Mouse (Mus musculus) lung, embryonic 16.5 days (tissue): ENCODE results near the gene Mgat5. TPM values are rescaled to one million over a fixed set of nuclear protein-coding genes. Genes with fewer than 3 reads are reported as not detected.

Experiments used
- ATAC-seq: fragments of 200-750 bp; cut with Nextera tagmentation; 2 replicates; pipeline ENCODE4 v1.8.0; 2017; ENCODE audit warnings: low read depth, mild to moderate bottlenecking, moderate library complexity
- H3K27ac ChIP-seq: fragments of 300-500 bp; sonication (generic); 2 replicates; pipeline ENCODE4 v1.5.1; 2014; ENCODE audit warnings: mild to moderate bottlenecking, control low read depth, low read length
- H3K27me3 ChIP-seq: fragments of 300-500 bp; sonication (generic); 2 replicates; pipeline ENCODE4 v1.6.1; 2014; ENCODE audit warnings: low read depth, low read length, mixed read lengths; ENCODE audit not compliant: control insufficient read depth, insufficient read depth
- H3K36me3 ChIP-seq: fragments of 300-500 bp; sonication (generic); 2 replicates; pipeline ENCODE4 v1.6.1; 2014; ENCODE audit warnings: low read length; ENCODE audit not compliant: control insufficient read depth, insufficient read depth
- H3K4me1 ChIP-seq: fragments of 300-500 bp; sonication (generic); replicated peaks from 2 replicates; pipeline ENCODE4 v1.6.1; 2014; ENCODE audit warnings: low read length, mixed read lengths; ENCODE audit not compliant: control insufficient read depth, insufficient read depth
- H3K4me2 ChIP-seq: fragments of 300-500 bp; sonication (generic); 2 replicates; pipeline ENCODE4 v1.6.1; 2014; ENCODE audit warnings: low read depth, low read length, control low read depth
- H3K4me3 ChIP-seq: fragments of 300-500 bp; sonication (generic); 2 replicates; pipeline ENCODE4 v1.5.1; 2014; ENCODE audit warnings: mild to moderate bottlenecking, low read length, control low read depth
- H3K9ac ChIP-seq: fragments of 300-500 bp; sonication (generic); 2 replicates; pipeline ENCODE4 v1.6.1; 2014; ENCODE audit warnings: low read length, control low read depth
- H3K9me3 ChIP-seq: fragments of 300-500 bp; sonication (generic); 2 replicates; pipeline ENCODE4 v1.6.1; 2016; ENCODE audit warnings: low read length; ENCODE audit not compliant: control insufficient read depth
- WGBS: fragments of 180-500 bp; shearing (Covaris S2); extraction: QIAGEN DNeasy Blood & Tissue Kit; methylation state at CpG from one replicate; pipeline ENCODE4 v1.1.7; 2014; 5-methylcytosine and 5-hydroxymethylcytosine counted together
- polyA plus RNA-seq: library from polyadenylated mRNA; unstranded; fragments of >200 nt; fragmentation: Nextera tagmentation; extraction: Ambion mirVana; gene quantifications from 2 replicates; pipeline ENCODE4 v1.2.1, GENCODE M21; 2015

Gene Mgat5
- polyA plus RNA-seq, 1 experiment from 2014 or later, result 4.1 TPM

GRCm38 (mm10) chr1:127368513-127368912 lies 163.7 kb downstream of the Mgat5 start:
- no peak for ATAC-seq
- WGBS, result 68% methylated on average over 8 of the region's 8 CpGs
- Histone ChIP-seq H3K36me3 (no peaks in the 10 kb centered on the region), H3K27me3 (no peaks in the 10 kb centered on the region), H3K4me1 (no peaks in the 10 kb centered on the region), H3K9me3 (no peaks in the 10 kb centered on the region), H3K4me2 (no peak overlapping the region), H3K9ac (no peak overlapping the region), H3K4me3 (no peak overlapping the region), H3K27ac (no peak overlapping the region)

- H3K4me3 ChIP-seq, result no peak overlapping the region
- no peak overlapping the region for H3K4me2 ChIP-seq
- no peak for ATAC-seq
- H3K27me3 ChIP-seq, result no peaks in the 10 kb centered on the region
- 0 out of 2 replicates have a peak, but pooled peaks cover 4% of the 10 kb centered on the region for H3K4me1 ChIP-seq
- no peak overlapping the region for H3K27ac ChIP-seq
- no peaks in the 10 kb centered on the region for H3K36me3 ChIP-seq
- WGBS, result 88% methylated on average over 5 of the region's 5 CpGs
- H3K9ac ChIP-seq, result no peak overlapping the region
- no peaks in the 10 kb centered on the region for H3K9me3 ChIP-seq
Observed at GRCm38 (mm10) chr1:127369538-127369937, 164.7 kb downstream of the Mgat5 start.

- ATAC-seq, result no peak
- no peak overlapping the region for H3K27ac ChIP-seq
- no peak overlapping the region for H3K9ac ChIP-seq
- no peaks in the 10 kb centered on the region for H3K36me3 ChIP-seq
- no peaks in the 10 kb centered on the region for H3K27me3 ChIP-seq
- no peak overlapping the region for H3K4me3 ChIP-seq
- WGBS, result 72% methylated on average over 4 of the region's 4 CpGs
- no peak overlapping the region for H3K4me2 ChIP-seq
- H3K4me1 ChIP-seq, result 0 out of 2 replicates have a peak, but pooled peaks cover 4% of the 10 kb centered on the region
- H3K9me3 ChIP-seq, result no peaks in the 10 kb centered on the region
Observed at GRCm38 (mm10) chr1:127372096-127372495, 167.3 kb downstream of the Mgat5 start.

GRCm38 (mm10) chr1:127373559-127373958 lies 168.7 kb downstream of the Mgat5 start:
- Histone ChIP-seq H3K4me3 (no peak overlapping the region), H3K27ac (no peak overlapping the region), H3K27me3 (no peaks in the 10 kb centered on the region), H3K4me2 (no peak overlapping the region), H3K36me3 (no peaks in the 10 kb centered on the region), H3K9me3 (no peaks in the 10 kb centered on the region), H3K4me1 (0 out of 2 replicates have a peak, but pooled peaks cover 4% of the 10 kb centered on the region), H3K9ac (no peak overlapping the region)
- ATAC-seq, result no peak
- WGBS, result 81% methylated on average over 5 of the region's 5 CpGs

GRCm38 (mm10) chr1:127374157-127374556 lies 169.3 kb downstream of the Mgat5 start:
- Histone ChIP-seq H3K27ac (no peak overlapping the region), H3K9ac (no peak overlapping the region)

GRCm38 (mm10) chr1:127380140-127380539 lies 175.3 kb downstream of the Mgat5 start:
- Histone ChIP-seq H3K9me3 (no peaks in the 10 kb centered on the region), H3K4me3 (no peak overlapping the region), H3K9ac (no peak overlapping the region), H3K27me3 (no peaks in the 10 kb centered on the region), H3K27ac (no peak overlapping the region), H3K4me1 (no peaks in the 10 kb centered on the region), H3K36me3 (no peaks in the 10 kb centered on the region), H3K4me2 (no peak overlapping the region)
- 49% methylated on average over 4 of the region's 4 CpGs for WGBS
- ATAC-seq, result no peak

More at GRCm38 (mm10) chr1:127374157-127374556, 169.3 kb downstream of the Mgat5 start:
- ATAC-seq, result no peak
- 45% methylated on average over 3 of the region's 3 CpGs for WGBS
- H3K4me3 ChIP-seq, result no peak overlapping the region
- H3K4me1 ChIP-seq, result 0 out of 2 replicates have a peak, but pooled peaks cover 4% of the 10 kb centered on the region
- H3K9me3 ChIP-seq, result no peaks in the 10 kb centered on the region
- no peaks in the 10 kb centered on the region for H3K36me3 ChIP-seq
- H3K27me3 ChIP-seq, result no peaks in the 10 kb centered on the region
- H3K4me2 ChIP-seq, result no peak overlapping the region

GRCm38 (mm10) chr1:127380749-127381501 lies 176.1 kb downstream of the Mgat5 start:
- no peak overlapping the region for H3K27ac ChIP-seq
- no peak overlapping the region for H3K4me3 ChIP-seq
- H3K9me3 ChIP-seq, result no peaks in the 10 kb centered on the region
- no peak overlapping the region for H3K4me2 ChIP-seq
- H3K27me3 ChIP-seq, result no peaks in the 10 kb centered on the region
- no peak for ATAC-seq
- 64% methylated on average over 13 of the region's 13 CpGs for WGBS
- H3K9ac ChIP-seq, result no peak overlapping the region
- no peaks in the 10 kb centered on the region for H3K36me3 ChIP-seq
- H3K4me1 ChIP-seq, result no peaks in the 10 kb centered on the region

GRCm38 (mm10) chr1:127383071-127383470 lies 178.3 kb downstream of the Mgat5 start:
- Histone ChIP-seq H3K9ac (no peak overlapping the region), H3K4me1 (no peaks in the 10 kb centered on the region), H3K36me3 (no peaks in the 10 kb centered on the region), H3K27ac (no peak overlapping the region), H3K4me3 (no peak overlapping the region), H3K4me2 (no peak overlapping the region), H3K27me3 (no peaks in the 10 kb centered on the region), H3K9me3 (no peaks in the 10 kb centered on the region)
- whole genome bisulfite sequencing, result 76% methylated on average over 7 of the region's 7 CpGs
- ATAC-seq, result no peak

- WGBS, result 79% methylated on average over 7 of the region's 7 CpGs
- H3K9me3 ChIP-seq, result no peaks in the 10 kb centered on the region
- peaks cover 2% of the 10 kb centered on the region; the same call in 1 of the 2 replicates for H3K36me3 ChIP-seq
- no peak for ATAC-seq
- no peak overlapping the region for H3K27ac ChIP-seq
- no peak overlapping the region for H3K9ac ChIP-seq
- H3K4me1 ChIP-seq, result no peaks in the 10 kb centered on the region
- no peak overlapping the region for H3K4me2 ChIP-seq
- no peak overlapping the region for H3K4me3 ChIP-seq
- H3K27me3 ChIP-seq, result no peaks in the 10 kb centered on the region
Observed at GRCm38 (mm10) chr1:127387226-127387625, 182.4 kb downstream of the Mgat5 start.
